Mouse (Mus musculus): ENCODE measurements around the gene Serpina10.
"Not testable (repeated sequence)": the region's sequence is repeated elsewhere in the genome, so short reads cannot be mapped to it uniquely, and the experiment has no call there.

The Serpina10 gene

GRCm38 (mm10) chr12:103615141-103615540, 16.1 kb downstream of the Serpina10 start:
- no peak for DNase-seq (ENCODE audit: extremely low spot score)

- DNase-seq (ENCODE audit: extremely low spot score): no peak
Observed at GRCm38 (mm10) chr12:103601839-103602238, 29.4 kb downstream of the Serpina10 start.

- DNase-seq (ENCODE audit: extremely low spot score): no peak
Observed at GRCm38 (mm10) chr12:103600364-103600763, 30.9 kb downstream of the Serpina10 start.

GRCm38 (mm10) chr12:103598411-103598810, 32.8 kb downstream of the Serpina10 start:
- DNase-seq (ENCODE audit: extremely low spot score): no peak

- no peak for DNase-seq (ENCODE audit: extremely low spot score)
Observed at GRCm38 (mm10) chr12:103583771-103584170, 47.5 kb downstream of the Serpina10 start.

GRCm38 (mm10) chr12:103578148-103578547, 53.1 kb downstream of the Serpina10 start:
- DNase-seq (ENCODE audit: extremely low spot score): not testable (repeated sequence)

- DNase-seq (ENCODE audit: extremely low spot score): no peak
Observed at GRCm38 (mm10) chr12:103569690-103570089, 61.6 kb downstream of the Serpina10 start.

- no peak for DNase-seq (ENCODE audit: extremely low spot score)
Observed at GRCm38 (mm10) chr12:103567129-103567528, 64.1 kb downstream of the Serpina10 start.

GRCm38 (mm10) chr12:103565151-103565550, 66.1 kb downstream of the Serpina10 start:
- DNase-seq (ENCODE audit: extremely low spot score): no peak

Data from embryo, embryonic 9.5 days (tissue).